Mouse (Mus musculus) liver, embryonic 13.5 days (tissue): ENCODE data around the gene Trem3. TPM values are rescaled to one million over a fixed set of nuclear protein-coding genes. Genes with fewer than 3 reads are reported as not detected.
A peak's percentile ranks its signal among the peaks of the same experiment; 100 is the strongest.

Experiments
- ATAC-seq: fragments of 200-750 bp; cut with Nextera tagmentation; 2 replicates; pipeline ENCODE4 v1.8.0; 2017; ENCODE audit warnings: low read depth, mild to moderate bottlenecking, moderate number of reproducible peaks, moderate library complexity
- DNase-seq: peaks from one replicate; pipeline ENCODE4 v3.0.0; 2022
- H3K27ac ChIP-seq: fragments of 300-500 bp; sonication (generic); 2 replicates; pipeline ENCODE4 v1.5.1; 2015; ENCODE audit warnings: moderate library complexity, mild to moderate bottlenecking, inconsistent platforms
- H3K27me3 ChIP-seq: fragments of 300-500 bp; sonication (generic); 2 replicates; pipeline ENCODE4 v1.6.1; 2015; ENCODE audit warnings: mild to moderate bottlenecking, inconsistent platforms
- H3K36me3 ChIP-seq: fragments of 300-500 bp; sonication (generic); 2 replicates; pipeline ENCODE4 v1.6.1; 2015; ENCODE audit warnings: mild to moderate bottlenecking, inconsistent platforms
- H3K4me1 ChIP-seq: fragments of 300-500 bp; sonication (generic); replicated peaks from 2 replicates; pipeline ENCODE4 v1.6.1; 2015; ENCODE audit warnings: inconsistent platforms
- H3K4me2 ChIP-seq: fragments of 300-500 bp; sonication (generic); 2 replicates; pipeline ENCODE4 v1.6.1; 2015; ENCODE audit warnings: inconsistent platforms, mild to moderate bottlenecking, moderate library complexity
- H3K4me3 ChIP-seq: fragments of 300-500 bp; sonication (generic); replicated peaks from 2 replicates; pipeline ENCODE4 v1.5.1; 2015; ENCODE audit warnings: mild to moderate bottlenecking, inconsistent platforms
- H3K9ac ChIP-seq: fragments of 300-500 bp; sonication (generic); 2 replicates; pipeline ENCODE4 v1.6.1; 2015; ENCODE audit warnings: mild to moderate bottlenecking, inconsistent platforms
- H3K9me3 ChIP-seq: fragments of 300-500 bp; sonication (generic); replicated peaks from 2 replicates; pipeline ENCODE4 v1.6.1; 2016; ENCODE audit warnings: inconsistent platforms
- WGBS: fragments of 180-500 bp; shearing (Covaris S2); methylation state at CpG from one replicate; pipeline ENCODE4 v1.1.7; 2015; ENCODE audit not compliant: insufficient replicate concordance; 5-methylcytosine and 5-hydroxymethylcytosine counted together
- polyA plus RNA-seq: library from polyadenylated mRNA; unstranded; fragments of >200 nt; fragmentation: Nextera tagmentation; extraction: Ambion mirVana; gene quantifications from 2 replicates; pipeline ENCODE4 v1.2.1, GENCODE M21; 2015

Gene Trem3
- polyA plus RNA-seq, 1 experiment from 2014 or later = 2.2 TPM

DNA sequence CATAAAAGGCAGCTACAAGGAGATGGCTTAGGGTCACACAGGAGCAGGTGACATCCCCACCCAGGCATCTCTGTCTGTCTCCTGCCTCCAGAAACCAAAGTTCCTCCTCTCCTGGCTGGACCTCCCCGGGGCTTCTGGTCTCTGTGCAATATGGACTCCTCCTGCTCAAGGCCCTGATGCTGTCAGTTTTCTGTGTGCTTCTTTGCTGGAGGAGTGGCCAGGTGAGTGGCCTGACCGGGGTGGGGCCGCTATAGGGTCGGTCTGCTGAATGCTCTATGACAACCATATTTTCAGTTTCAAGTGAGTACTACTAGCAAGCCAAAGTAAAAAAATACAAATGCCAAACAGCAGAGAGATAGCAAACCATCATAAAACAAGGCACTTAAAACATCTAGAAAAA lies 25.0 kb downstream of the Trem3 start:
- 54% methylated on average over 4 of the region's 4 CpGs for WGBS
- peak; percentile 30 for DNase-seq

DNA sequence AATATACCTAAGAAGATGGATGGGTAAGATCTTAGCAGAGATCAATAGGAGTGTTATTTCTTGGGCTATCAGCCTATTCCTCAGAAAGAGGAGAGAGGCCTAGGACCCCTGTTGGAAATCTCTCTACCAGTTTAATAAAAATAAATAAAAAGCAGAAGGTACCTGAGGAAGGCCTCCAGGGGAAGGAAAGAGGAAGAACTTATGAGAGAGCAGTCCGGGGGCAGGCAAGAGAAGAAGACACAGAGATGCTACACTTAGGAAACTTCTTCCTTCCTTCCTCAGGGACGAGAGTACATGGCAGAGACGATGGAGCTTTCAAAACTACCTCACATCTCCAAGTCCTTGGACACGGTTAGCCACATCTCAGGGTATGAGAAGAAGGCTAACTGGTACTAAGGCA lies 26.5 kb downstream of the Trem3 start:
- DNase-seq (no peak), ATAC-seq (no peak)
- peak overlapping the region; percentile 98 for H3K27ac ChIP-seq
- no peaks in the 10 kb centered on the region for H3K9me3 ChIP-seq
- peaks cover 80% of the 10 kb centered on the region for H3K4me1 ChIP-seq
- H3K9ac ChIP-seq = no peak overlapping the region
- H3K4me3 ChIP-seq = no peak overlapping the region
- no peaks in the 10 kb centered on the region for H3K36me3 ChIP-seq
- whole genome bisulfite sequencing = 44% methylated on average over 4 of the region's 4 CpGs
- no peaks in the 10 kb centered on the region for H3K27me3 ChIP-seq
- H3K4me2 ChIP-seq = no peak overlapping the region

More for the DNA sequence above, 25.0 kb downstream of the Trem3 start:
- Histone ChIP-seq H3K36me3 (no peaks in the 10 kb centered on the region), H3K9me3 (no peaks in the 10 kb centered on the region), H3K27me3 (no peaks in the 10 kb centered on the region), H3K4me3 (peak overlapping the region; percentile 50), H3K27ac (peak overlapping the region; percentile 98), H3K4me2 (peak overlapping the region; percentile 70), H3K4me1 (peaks cover 85% of the 10 kb centered on the region), H3K9ac (peak overlapping the region; percentile 73)
- ATAC-seq = peak; percentile 43

- WGBS = 19% methylated on average over 6 of the region's 6 CpGs
- H3K9me3 ChIP-seq = no peaks in the 10 kb centered on the region
- H3K9ac ChIP-seq = no peak overlapping the region
- DNase-seq (peak; percentile 73), ATAC-seq (no peak)
- H3K27ac ChIP-seq = peak overlapping the region; percentile 98
- no peak overlapping the region for H3K4me3 ChIP-seq
- H3K36me3 ChIP-seq = no peaks in the 10 kb centered on the region
- peaks cover 80% of the 10 kb centered on the region for H3K4me1 ChIP-seq
- H3K4me2 ChIP-seq = no peak overlapping the region
- no peaks in the 10 kb centered on the region for H3K27me3 ChIP-seq
These were observed 27.3 kb downstream of the Trem3 start for GRCm38 (mm10) chr17:48274885-48275284.

DNA sequence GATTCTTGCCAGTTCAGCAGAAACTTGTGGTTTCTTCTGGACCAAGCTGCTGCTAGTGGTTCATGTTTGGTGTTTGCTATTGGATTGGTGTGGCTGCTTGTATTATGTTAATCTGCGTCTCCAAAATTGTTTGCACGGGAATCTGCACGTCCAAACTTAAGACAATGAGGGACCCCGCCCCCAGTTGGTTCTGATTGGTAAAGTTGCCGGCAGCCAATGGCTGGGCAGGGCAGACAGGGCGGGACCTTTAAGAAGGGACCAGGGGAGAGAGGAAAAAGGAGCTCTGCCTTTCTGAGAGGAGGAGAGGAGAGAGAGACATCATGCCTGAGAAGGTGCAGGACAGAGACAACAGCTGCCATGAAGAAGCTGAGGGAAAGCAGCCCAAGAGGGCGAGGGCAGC lies 28.2 kb downstream of the Trem3 start:
- H3K9ac ChIP-seq = peak overlapping the region; percentile 47
- peak overlapping the region; percentile 51 for H3K27ac ChIP-seq
- peak overlapping the region; percentile 18; the same call in 1 of the 2 replicates for H3K4me2 ChIP-seq
- no peak for DNase-seq
- no peak overlapping the region for H3K4me3 ChIP-seq
- no peak for ATAC-seq
- peaks cover 80% of the 10 kb centered on the region for H3K4me1 ChIP-seq
- no peaks in the 10 kb centered on the region for H3K36me3 ChIP-seq
- no peaks in the 10 kb centered on the region for H3K27me3 ChIP-seq
- WGBS = 34% methylated on average over 7 of the region's 7 CpGs
- H3K9me3 ChIP-seq = no peaks in the 10 kb centered on the region

DNA sequence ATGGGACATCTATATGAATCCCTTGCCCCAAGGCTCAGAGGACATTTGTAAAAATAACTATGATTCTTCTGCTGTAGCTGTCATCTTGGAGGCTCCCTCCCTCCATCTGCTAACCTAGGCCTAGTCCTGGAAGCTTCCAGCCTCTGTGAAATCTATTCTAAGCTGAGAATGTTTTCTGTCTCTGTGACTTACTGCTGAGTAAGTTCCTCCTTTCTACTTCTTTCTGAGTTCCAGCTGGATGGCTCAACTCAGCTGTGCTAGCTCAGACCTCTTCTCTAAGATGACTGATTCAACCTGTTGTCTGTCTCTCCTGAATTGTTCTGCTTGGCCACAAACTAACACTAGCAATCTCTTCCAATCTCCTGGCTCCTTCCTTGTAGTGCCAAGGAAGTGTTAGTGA lies 30.8 kb downstream of the Trem3 start:
- ATAC-seq = no peak
- Histone ChIP-seq H3K4me1 (peaks cover 79% of the 10 kb centered on the region), H3K9ac (no peak overlapping the region), H3K9me3 (no peaks in the 10 kb centered on the region), H3K36me3 (no peaks in the 10 kb centered on the region), H3K27me3 (no peaks in the 10 kb centered on the region), H3K27ac (peak overlapping the region; percentile 39; the same call in 1 of the 2 replicates), H3K4me3 (no peak overlapping the region), H3K4me2 (no peak overlapping the region)
- no peak for DNase-seq

DNA sequence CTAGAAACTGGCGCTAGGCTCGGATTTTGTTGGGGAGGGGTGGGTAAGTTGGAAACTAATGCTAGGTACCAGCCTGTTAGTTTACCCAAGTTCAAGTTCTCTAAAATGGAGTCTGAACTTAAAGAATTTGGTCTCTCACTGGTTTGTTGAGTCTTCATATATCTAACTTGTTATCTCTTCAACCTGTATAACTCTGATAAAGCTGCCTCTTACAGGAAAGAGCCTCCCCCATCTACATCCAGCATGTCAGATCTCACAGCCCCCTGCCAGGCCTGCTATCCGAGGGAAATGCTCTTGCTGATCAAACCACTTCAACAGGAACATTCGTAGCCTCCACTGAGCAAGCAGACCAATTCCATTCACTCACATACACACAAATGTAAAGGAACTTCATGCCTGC lies 31.4 kb downstream of the Trem3 start:
- no peak overlapping the region for H3K4me3 ChIP-seq
- 41% methylated on average over 4 of the region's 4 CpGs for WGBS
- no peaks in the 10 kb centered on the region for H3K27me3 ChIP-seq
- H3K4me1 ChIP-seq = peaks cover 76% of the 10 kb centered on the region
- H3K36me3 ChIP-seq = no peaks in the 10 kb centered on the region
- H3K4me2 ChIP-seq = no peak overlapping the region
- DNase-seq = no peak
- ATAC-seq = no peak
- H3K27ac ChIP-seq = peak overlapping the region; percentile 10; the same call in 1 of the 2 replicates
- H3K9ac ChIP-seq = peak overlapping the region; percentile 26; the same call in 1 of the 2 replicates
- H3K9me3 ChIP-seq = no peaks in the 10 kb centered on the region

- WGBS = 28% methylated on average over 18 of the region's 18 CpGs
- H3K4me1 ChIP-seq = peaks cover 55% of the 10 kb centered on the region
These were observed 33.6 kb downstream of the Trem3 start for GRCm38 (mm10) chr17:48280943-48281738.

GRCm38 (mm10) chr17:48281739-48282085 lies 34.1 kb downstream of the Trem3 start:
- H3K4me1 ChIP-seq = peaks cover 53% of the 10 kb centered on the region
- no peaks in the 10 kb centered on the region for H3K9me3 ChIP-seq
- 8% methylated on average over 3 of the region's 3 CpGs for WGBS
- DNase-seq (no peak), ATAC-seq (peak; percentile 62)
- H3K27ac ChIP-seq = peak overlapping the region; percentile 67
- H3K4me3 ChIP-seq = peak overlapping the region; percentile 58
- no peaks in the 10 kb centered on the region for H3K36me3 ChIP-seq
- no peaks in the 10 kb centered on the region for H3K27me3 ChIP-seq
- H3K9ac ChIP-seq = peak overlapping the region; percentile 77
- peak overlapping the region; percentile 74 for H3K4me2 ChIP-seq

More at GRCm38 (mm10) chr17:48280943-48281738, 33.6 kb downstream of the Trem3 start:
- Histone ChIP-seq H3K36me3 (no peaks in the 10 kb centered on the region), H3K4me3 (peak overlapping the region; percentile 58), H3K9me3 (no peaks in the 10 kb centered on the region), H3K4me2 (peak overlapping the region; percentile 74), H3K9ac (peak overlapping the region; percentile 77), H3K27me3 (no peaks in the 10 kb centered on the region), H3K27ac (peak overlapping the region; percentile 67)
- peak; percentile 64 for ATAC-seq
- no peak for DNase-seq

DNA sequence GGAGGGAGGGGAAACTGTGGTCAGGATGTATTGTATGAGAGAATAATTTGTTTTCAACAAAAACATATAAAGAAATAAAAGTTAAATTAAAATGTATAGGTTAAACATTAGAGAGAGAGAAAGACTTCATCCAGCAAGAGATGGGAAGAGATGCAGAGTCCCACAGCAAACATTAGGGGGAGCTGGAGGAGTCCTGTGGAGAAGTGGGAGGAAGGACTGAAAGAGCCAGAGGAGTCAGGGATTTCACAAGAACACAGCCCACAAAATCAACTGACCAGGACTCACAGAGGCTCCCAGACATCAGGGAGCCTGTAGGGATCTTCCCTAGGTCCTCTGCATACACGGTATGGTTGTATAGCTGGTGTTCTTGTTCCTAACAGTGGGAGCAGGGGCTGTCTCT lies 39.2 kb downstream of the Trem3 start:
- Histone ChIP-seq H3K4me1 (peaks cover 21% of the 10 kb centered on the region), H3K27me3 (no peaks in the 10 kb centered on the region), H3K27ac (no peak overlapping the region), H3K4me3 (no peak overlapping the region), H3K9me3 (no peaks in the 10 kb centered on the region), H3K4me2 (no peak overlapping the region), H3K36me3 (no peaks in the 10 kb centered on the region), H3K9ac (no peak overlapping the region)
- WGBS = 13% methylated on average over 1 of the region's 1 CpGs
- no peak; the same call in 1 of the 2 replicates for ATAC-seq
- DNase-seq = no peak

GRCm38 (mm10) chr17:48287276-48287675 lies 39.7 kb downstream of the Trem3 start:
- Histone ChIP-seq H3K4me3 (no peak overlapping the region), H3K4me1 (peaks cover 17% of the 10 kb centered on the region), H3K36me3 (no peaks in the 10 kb centered on the region), H3K27ac (no peak overlapping the region), H3K9ac (no peak overlapping the region), H3K27me3 (no peaks in the 10 kb centered on the region), H3K9me3 (no peaks in the 10 kb centered on the region), H3K4me2 (no peak overlapping the region)
- no peak for DNase-seq
- no peak for ATAC-seq
- WGBS = 33% methylated on average over 2 of the region's 2 CpGs

GRCm38 (mm10) chr17:48293500-48294194 lies 46.1 kb downstream of the Trem3 start:
- Histone ChIP-seq H3K9ac (no peak overlapping the region), H3K4me2 (no peak overlapping the region), H3K4me3 (no peak overlapping the region), H3K9me3 (no peaks in the 10 kb centered on the region), H3K36me3 (no peaks in the 10 kb centered on the region), H3K4me1 (peaks cover 16% of the 10 kb centered on the region), H3K27ac (no peak overlapping the region), H3K27me3 (no peaks in the 10 kb centered on the region)
- no peak for DNase-seq
- no peak for ATAC-seq
- WGBS = 52% methylated on average over 5 of the region's 5 CpGs
